Mouse (Mus musculus) olfactory bulb, adult 2 months (tissue): Measurements from ENCODE around the gene Nlgn2.

Experiments
- CTCF ChIP-seq: fragments of 200-500 bp; IDR thresholded peaks from 2 replicates; pipeline ENCODE4 v1.5.1; 2012; ENCODE audit warnings: low read depth, mild to moderate bottlenecking, low read length, moderate library complexity; ENCODE audit not compliant: insufficient read depth
- POLR2A ChIP-seq: fragments of 200-500 bp; IDR thresholded peaks from 2 replicates; pipeline ENCODE4 v1.6.1; 2012; ENCODE audit warnings: mild to moderate bottlenecking, low read depth, low read length, moderate library complexity; ENCODE audit not compliant: insufficient read depth

GRCm38 (mm10) chr11:69807641-69808040 lies 29.9 kb downstream of the Nlgn2 start:
- no peak for TF ChIP-seq CTCF
- TF ChIP-seq POLR2A, result no peak
